Mouse (Mus musculus) kidney, adult 2 months (tissue): ENCODE results near the gene Zfp579. TPM values are rescaled to one million over a fixed set of nuclear protein-coding genes. Genes with fewer than 3 reads are reported as not detected.
A peak's percentile ranks its signal among the peaks of the same experiment; 100 is the strongest.

Experiments used
- DNase-seq: peaks from one replicate; pipeline ENCODE4 v3.0.0; 2021
- H3K27ac ChIP-seq: fragments of 200-500 bp; 2 replicates; pipeline ENCODE4 v1.5.1; 2012; ENCODE audit warnings: low read depth, low read length, control low read depth, inconsistent platforms; ENCODE audit not compliant: insufficient read depth
- H3K27me3 ChIP-seq: fragments of 200-500 bp; replicated peaks from 2 replicates; pipeline ENCODE4 v1.6.1; 2012; ENCODE audit warnings: mild to moderate bottlenecking, moderate library complexity, low read length, inconsistent platforms; ENCODE audit not compliant: control insufficient read depth, insufficient read depth
- H3K36me3 ChIP-seq: fragments of 200-500 bp; 2 replicates; pipeline ENCODE4 v1.6.1; 2012; ENCODE audit warnings: mild to moderate bottlenecking, moderate library complexity, low read length, inconsistent platforms; ENCODE audit not compliant: control insufficient read depth, insufficient read depth
- H3K4me1 ChIP-seq: fragments of 200-500 bp; 2 replicates; pipeline ENCODE4 v1.6.1; 2011; ENCODE audit warnings: low read length; ENCODE audit not compliant: control insufficient read depth, insufficient read depth
- H3K4me3 ChIP-seq: fragments of 200-500 bp; 2 replicates; pipeline ENCODE4 v1.5.1; 2011; ENCODE audit warnings: mild to moderate bottlenecking, low read depth, low read length, control low read depth; ENCODE audit not compliant: insufficient read depth
- CTCF ChIP-seq: fragments of 200-500 bp; conservative IDR thresholded peaks from 2 replicates; pipeline ENCODE4 v1.5.1; 2011; ENCODE audit warnings: low read depth, mild to moderate bottlenecking, control low read depth, low read length, moderate library complexity, mixed read lengths; ENCODE audit not compliant: insufficient read depth, insufficient read length
- POLR2A ChIP-seq: fragments of 200-500 bp; IDR thresholded peaks from one replicate; pipeline ENCODE4 v1.6.1; 2011; ENCODE audit warnings: low read depth, low read length, control low read depth
- WGBS: fragments of 180-500 bp; shearing (Covaris S2); methylation state at CpG from one replicate; pipeline ENCODE4 v1.1.7; 2018; 5-methylcytosine and 5-hydroxymethylcytosine counted together
- polyA plus RNA-seq: library from polyadenylated mRNA; depleted of rRNA; stranded (reverse); fragments of >200 nt; gene quantifications from 2 replicates; pipeline ENCODE4 v1.2.3, GENCODE M21; 2012; rRNA removed

Zfp579 gene
- polyA plus RNA-seq, 1 experiment, result 49.9 TPM

- H3K4me3 ChIP-seq, result no peak overlapping the region
- no peaks in the 10 kb centered on the region for H3K27me3 ChIP-seq
- TF ChIP-seq POLR2A (no peak), CTCF (no peak)
- H3K27ac ChIP-seq, result no peak overlapping the region
- H3K36me3 ChIP-seq, result no peaks in the 10 kb centered on the region
- no peaks in the 10 kb centered on the region for H3K4me1 ChIP-seq
- DNase-seq, result no peak
- WGBS, result 72% methylated on average over 11 of the region's 11 CpGs
These were observed 58.6 kb downstream of the Zfp579 start for GRCm38 (mm10) chr7:4937392-4937791.

GRCm38 (mm10) chr7:4936832-4937231 lies 59.1 kb downstream of the Zfp579 start:
- no peak overlapping the region for H3K4me3 ChIP-seq
- TF ChIP-seq POLR2A (no peak), CTCF (no peak)
- H3K4me1 ChIP-seq, result no peaks in the 10 kb centered on the region
- no peaks in the 10 kb centered on the region for H3K27me3 ChIP-seq
- H3K36me3 ChIP-seq, result no peaks in the 10 kb centered on the region
- H3K27ac ChIP-seq, result no peak overlapping the region
- 61% methylated on average over 10 of the region's 10 CpGs for WGBS
- DNase-seq, result no peak

- no peaks in the 10 kb centered on the region for H3K36me3 ChIP-seq
- TF ChIP-seq POLR2A (no peak), CTCF (0 out of 2 replicates have a peak, but pooled peaks have one; percentile 14)
- no peak for DNase-seq
- H3K4me1 ChIP-seq, result no peaks in the 10 kb centered on the region
- H3K27ac ChIP-seq, result no peak overlapping the region
- H3K4me3 ChIP-seq, result no peak overlapping the region
- no peaks in the 10 kb centered on the region for H3K27me3 ChIP-seq
- 77% methylated on average over 4 of the region's 4 CpGs for WGBS
These were observed 61.6 kb downstream of the Zfp579 start for GRCm38 (mm10) chr7:4934160-4934914.

Other genes starting within 250 kb of the Zfp579 start
- gene Cox6b2, start 243.1 kb downstream of the Zfp579 start, polyA plus RNA-seq, result 62.7 and 84.5 TPM in 2 replicates
- gene Fam71e2, start 224.9 kb downstream of the Zfp579 start, polyA plus RNA-seq, result 0.08 and 0.09 TPM in 2 replicates
- gene Il11, start 213.3 kb downstream of the Zfp579 start, polyA plus RNA-seq, result 0.13 and 0.24 TPM in 2 replicates
- 0.31 TPM in 1 of 2 replicates, not detected in the other for gene Tmem190, start 213.2 kb downstream of the Zfp579 start, polyA plus RNA-seq
- gene Tmem238, start 206.5 kb downstream of the Zfp579 start, polyA plus RNA-seq, result 57.8 and 87.8 TPM in 2 replicates
- 340 and 597 TPM in 2 replicates for gene Rpl28, start 203.3 kb downstream of the Zfp579 start, polyA plus RNA-seq
- 240 and 301 TPM in 2 replicates for gene Ube2s, start 183.6 kb downstream of the Zfp579 start, polyA plus RNA-seq
- gene Shisa7, start 151.5 kb downstream of the Zfp579 start, polyA plus RNA-seq, result 14.1 and 17.3 TPM in 2 replicates
- 41.1 and 47.9 TPM in 2 replicates for gene Isoc2b, start 125.9 kb downstream of the Zfp579 start, polyA plus RNA-seq
- 174 and 182 TPM in 2 replicates for gene Isoc2a, start 119.0 kb downstream of the Zfp579 start, polyA plus RNA-seq
- 0.16 TPM in 1 of 2 replicates, not detected in the other for gene Gm36210, start 89.6 kb downstream of the Zfp579 start, polyA plus RNA-seq
- 12.6 and 14.4 TPM in 2 replicates for gene Zfp628, start 80.9 kb downstream of the Zfp579 start, polyA plus RNA-seq
- 5.5 and 5.7 TPM in 2 replicates for gene Nat14, start 74.1 kb downstream of the Zfp579 start, polyA plus RNA-seq
- gene Ssc5d, start 70.4 kb downstream of the Zfp579 start, polyA plus RNA-seq, result 1.8 and 2.1 TPM in 2 replicates
- gene Sbk2, start 31.8 kb downstream of the Zfp579 start, polyA plus RNA-seq, result 0.11 and 1.6 TPM in 2 replicates
- 0.14 and 0.19 TPM in 2 replicates for gene Sbk3, start 25.0 kb downstream of the Zfp579 start, polyA plus RNA-seq
- gene Zfp524, start 18.3 kb upstream of the Zfp579 start, polyA plus RNA-seq, result 35.7 and 49.6 TPM in 2 replicates
- gene Fiz1, start 18.5 kb upstream of the Zfp579 start, polyA plus RNA-seq, result 25.4 and 27.5 TPM in 2 replicates
- gene Gm44973, start 19.3 kb upstream of the Zfp579 start, polyA plus RNA-seq, result 0.14 TPM in 1 of 2 replicates, not detected in the other
- gene Zfp865, start 24.2 kb upstream of the Zfp579 start, polyA plus RNA-seq, result 21.3 and 25.1 TPM in 2 replicates
- 2.3 and 3.0 TPM in 2 replicates for gene Ccdc106, start 24.4 kb upstream of the Zfp579 start, polyA plus RNA-seq
- gene 4632433K11Rik, start 38.0 kb upstream of the Zfp579 start, polyA plus RNA-seq, result not detected in 2 replicates
- gene Zfp784, start 42.3 kb upstream of the Zfp579 start, polyA plus RNA-seq, result 6.4 and 6.8 TPM in 2 replicates
- 17.0 and 17.1 TPM in 2 replicates for gene Zfp580, start 55.4 kb upstream of the Zfp579 start, polyA plus RNA-seq
- gene U2af2, start 66.0 kb upstream of the Zfp579 start, polyA plus RNA-seq, result 132 and 153 TPM in 2 replicates
- 243 and 262 TPM in 2 replicates for gene Epn1, start 84.1 kb upstream of the Zfp579 start, polyA plus RNA-seq
- gene Rfpl4, start 120.8 kb upstream of the Zfp579 start, polyA plus RNA-seq, result not detected in 2 replicates
- gene Rasl2-9, start 129.8 kb upstream of the Zfp579 start, polyA plus RNA-seq, result 2.8 and 3.5 TPM in 2 replicates
- not detected in 2 replicates for gene Vmn1r55, start 153.5 kb upstream of the Zfp579 start, polyA plus RNA-seq
- gene Vmn1r56, start 200.6 kb upstream of the Zfp579 start, polyA plus RNA-seq, result not detected in 2 replicates
- gene Vmn1r57, start 222.3 kb upstream of the Zfp579 start, polyA plus RNA-seq, result not detected in 2 replicates